Mouse (Mus musculus): ENCODE measurements around the gene Herc4. TPM values are rescaled to one million over a fixed set of nuclear protein-coding genes. Genes with fewer than 3 reads are reported as not detected.

Gene Herc4
- 60.8 and 71.4 TPM in 2 replicates for polyA plus RNA-seq (2012; rRNA removed)

DNA sequence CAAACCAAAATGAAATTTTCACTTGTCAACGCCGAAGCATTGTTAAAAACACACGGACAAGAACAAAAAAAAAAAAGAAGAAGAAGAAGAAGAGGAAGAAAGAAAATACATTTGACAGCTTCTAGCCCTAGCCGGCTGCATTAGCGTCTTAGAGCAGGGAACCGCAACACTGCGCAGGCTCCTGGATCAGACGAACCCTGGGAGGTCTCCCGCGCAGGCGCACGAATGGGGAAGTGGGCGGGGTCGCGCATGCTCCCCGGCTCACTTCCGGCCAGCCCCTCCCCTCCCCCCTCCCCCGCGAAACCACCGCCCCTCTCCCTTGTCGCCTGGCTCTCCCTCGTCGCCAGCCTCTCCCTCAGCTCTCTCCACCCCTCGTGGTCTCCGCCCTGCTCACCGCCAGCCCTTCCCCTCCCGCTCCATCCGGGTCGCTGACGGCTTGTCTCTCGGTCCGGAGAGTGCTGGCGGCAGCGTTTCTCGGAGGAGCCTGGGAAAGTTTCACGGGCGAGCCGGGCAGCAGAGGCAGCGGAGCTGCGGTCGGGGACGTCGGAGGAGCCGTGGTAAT lies at the start of gene Herc4:
Herc4 (plus strand) TSS at position 318 of the 562 bp plus-strand sequence.
- H3K36me3 ChIP-seq (ENCODE audit: control insufficient read depth, insufficient read depth, low read length): peaks cover 2% of the 10 kb centered on the region; the same call in 1 of the 2 replicates
- H3K4me1 ChIP-seq (ENCODE audit: control insufficient read depth, insufficient read depth, low read length): no peaks in the 10 kb centered on the region; the same call in 1 of the 2 replicates
- peak within 1 kb of the TSS; percentile 97 for H3K27ac ChIP-seq (ENCODE audit: control insufficient read depth, insufficient read depth, low read depth, low read length)
- H3K4me3 ChIP-seq (ENCODE audit: control insufficient read depth, low read depth, low read length): peak within 1 kb of the TSS; percentile 99
- TF ChIP-seq CTCF (IDR thresholded peaks at IDR 0.05; ENCODE audit: control insufficient read depth, insufficient read depth, insufficient replicate concordance, low read depth, low read length): 0 out of 2 replicates have a peak, but pooled peaks have one; percentile 0
- peak; percentile 87 for TF ChIP-seq POLR2A (IDR thresholded peaks at IDR 0.05; ENCODE audit: control insufficient read depth, low read depth, low read length)
- no peaks in the 10 kb centered on the region for H3K27me3 ChIP-seq (ENCODE audit: control insufficient read depth, insufficient read depth, low read length)

DNA sequence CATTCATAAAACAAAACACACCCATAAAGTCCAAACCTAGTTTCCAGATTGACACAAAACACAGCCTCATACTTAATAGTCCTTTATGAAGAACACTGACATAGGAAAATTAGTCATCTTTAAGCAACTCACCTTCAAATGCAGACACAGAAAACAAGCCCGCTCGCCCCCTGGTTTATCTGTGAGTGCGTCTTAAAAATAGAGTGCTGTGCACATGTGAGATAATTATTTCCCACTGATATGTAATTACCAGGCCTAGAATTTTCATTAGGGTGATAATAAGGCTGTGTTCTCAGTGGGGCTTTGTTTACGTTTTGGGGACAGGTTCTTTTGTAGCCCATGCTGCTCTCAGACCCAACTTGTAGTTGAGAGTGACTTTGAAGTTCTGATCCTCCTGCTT lies 44.6 kb upstream of the Herc4 start:
- H3K4me1 ChIP-seq (ENCODE audit: control insufficient read depth, insufficient read depth, low read length): peaks cover 4% of the 10 kb centered on the region
- H3K4me3 ChIP-seq (ENCODE audit: control insufficient read depth, low read depth, low read length): no peak overlapping the region
- H3K27ac ChIP-seq (ENCODE audit: control insufficient read depth, insufficient read depth, low read depth, low read length): no peak overlapping the region
- H3K36me3 ChIP-seq (ENCODE audit: control insufficient read depth, insufficient read depth, low read length): no peaks in the 10 kb centered on the region
- H3K27me3 ChIP-seq (ENCODE audit: control insufficient read depth, insufficient read depth, low read length): no peaks in the 10 kb centered on the region
- no peak for TF ChIP-seq CTCF (IDR thresholded peaks at IDR 0.05; ENCODE audit: control insufficient read depth, insufficient read depth, insufficient replicate concordance, low read depth, low read length)
- TF ChIP-seq POLR2A (IDR thresholded peaks at IDR 0.05; ENCODE audit: control insufficient read depth, low read depth, low read length): no peak

DNA sequence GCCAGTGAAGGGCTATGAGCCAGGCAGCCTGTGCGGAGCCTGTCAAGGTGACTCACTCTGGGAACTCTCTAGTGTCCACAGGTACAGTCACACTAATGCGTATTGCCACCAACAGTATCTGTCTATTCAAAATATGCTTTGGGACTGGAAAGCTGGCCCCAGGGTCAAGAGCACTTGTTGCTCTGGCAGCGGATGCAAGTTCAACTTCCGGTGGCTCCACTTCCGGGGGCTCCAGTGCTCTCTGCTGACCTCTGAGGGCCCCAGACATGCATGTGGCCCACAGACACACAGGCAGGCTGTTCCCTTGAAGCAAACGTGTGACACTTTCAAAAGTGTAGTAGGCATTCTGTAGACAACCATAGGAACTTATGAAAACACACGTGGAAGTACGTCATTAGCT lies 42.1 kb upstream of the Herc4 start:
- Histone ChIP-seq H3K27me3 (ENCODE audit: control insufficient read depth, insufficient read depth, low read length) (no peaks in the 10 kb centered on the region), H3K27ac (ENCODE audit: control insufficient read depth, insufficient read depth, low read depth, low read length) (no peak overlapping the region), H3K4me3 (ENCODE audit: control insufficient read depth, low read depth, low read length) (peak overlapping the region; percentile 81), H3K36me3 (ENCODE audit: control insufficient read depth, insufficient read depth, low read length) (no peaks in the 10 kb centered on the region), H3K4me1 (ENCODE audit: control insufficient read depth, insufficient read depth, low read length) (peaks cover 4% of the 10 kb centered on the region)
- TF ChIP-seq POLR2A (IDR thresholded peaks at IDR 0.05; ENCODE audit: control insufficient read depth, low read depth, low read length): no peak
- no peak for TF ChIP-seq CTCF (IDR thresholded peaks at IDR 0.05; ENCODE audit: control insufficient read depth, insufficient read depth, insufficient replicate concordance, low read depth, low read length)

DNA sequence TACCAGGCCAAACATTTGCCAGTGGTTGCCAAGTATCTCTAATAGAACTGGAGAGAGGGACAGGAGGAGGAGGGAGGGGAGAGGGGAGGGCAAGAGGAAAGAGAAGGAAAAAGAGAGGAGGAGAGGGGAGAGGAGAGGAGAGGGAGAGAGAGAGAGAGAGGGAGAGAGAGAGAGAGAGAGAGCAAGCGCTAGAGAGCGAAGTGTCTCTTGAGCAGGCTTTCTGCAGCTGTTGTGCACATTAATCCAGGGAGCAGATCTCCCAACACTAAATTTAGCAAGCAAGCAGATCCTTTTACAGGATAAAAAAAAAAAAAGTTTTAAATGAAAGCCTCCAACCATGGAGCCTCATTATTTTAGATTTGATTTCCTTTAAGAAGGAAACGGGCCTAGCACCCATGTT lies 40.6 kb upstream of the Herc4 start:
- no peak for TF ChIP-seq POLR2A (IDR thresholded peaks at IDR 0.05; ENCODE audit: control insufficient read depth, low read depth, low read length)
- TF ChIP-seq CTCF (IDR thresholded peaks at IDR 0.05; ENCODE audit: control insufficient read depth, insufficient read depth, insufficient replicate concordance, low read depth, low read length): no peak
- Histone ChIP-seq H3K27me3 (ENCODE audit: control insufficient read depth, insufficient read depth, low read length) (no peaks in the 10 kb centered on the region), H3K36me3 (ENCODE audit: control insufficient read depth, insufficient read depth, low read length) (no peaks in the 10 kb centered on the region)

GRCm38 (mm10) chr10:63203728-63204127 lies 39.9 kb upstream of the Herc4 start, which contains the start of gene Mypn:
TSS of gene Mypn (minus strand) at chr10:63203952.
- TF ChIP-seq CTCF (IDR thresholded peaks at IDR 0.05; ENCODE audit: control insufficient read depth, insufficient read depth, insufficient replicate concordance, low read depth, low read length) (no peak), POLR2A (IDR thresholded peaks at IDR 0.05; ENCODE audit: control insufficient read depth, low read depth, low read length) (no peak)
- Histone ChIP-seq H3K4me1 (ENCODE audit: control insufficient read depth, insufficient read depth, low read length) (peaks cover 4% of the 10 kb centered on the region), H3K36me3 (ENCODE audit: control insufficient read depth, insufficient read depth, low read length) (no peaks in the 10 kb centered on the region), H3K27ac (ENCODE audit: control insufficient read depth, insufficient read depth, low read depth, low read length) (no peak within 1 kb of the TSS), H3K27me3 (ENCODE audit: control insufficient read depth, insufficient read depth, low read length) (no peaks in the 10 kb centered on the region), H3K4me3 (ENCODE audit: control insufficient read depth, low read depth, low read length) (no peak within 1 kb of the TSS)

More for the DNA sequence above, 40.6 kb upstream of the Herc4 start:
- Histone ChIP-seq H3K4me1 (ENCODE audit: control insufficient read depth, insufficient read depth, low read length) (peaks cover 4% of the 10 kb centered on the region), H3K27ac (ENCODE audit: control insufficient read depth, insufficient read depth, low read depth, low read length) (no peak overlapping the region), H3K4me3 (ENCODE audit: control insufficient read depth, low read depth, low read length) (no peak overlapping the region)

DNA sequence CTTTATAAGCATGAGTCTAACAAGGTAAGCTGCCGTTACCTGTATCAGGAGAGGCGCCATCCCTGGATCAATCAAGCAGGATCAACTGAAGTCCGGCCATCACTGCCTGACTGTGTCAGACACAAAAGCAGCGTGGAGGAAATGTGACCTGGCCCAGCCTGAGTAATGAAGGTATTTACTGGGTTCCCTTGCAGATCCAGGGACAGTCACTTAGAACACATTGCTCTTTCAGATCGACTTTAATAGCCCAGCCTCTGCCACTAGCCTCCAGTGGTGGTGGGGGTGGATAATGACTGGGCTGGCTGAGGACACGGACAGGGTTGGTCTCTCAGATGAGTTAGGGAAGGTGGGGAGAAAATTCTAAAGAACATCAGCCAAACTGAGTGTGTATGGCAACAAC lies 34.7 kb upstream of the Herc4 start:
- no peaks in the 10 kb centered on the region for H3K4me1 ChIP-seq (ENCODE audit: control insufficient read depth, insufficient read depth, low read length)
- H3K27me3 ChIP-seq (ENCODE audit: control insufficient read depth, insufficient read depth, low read length): no peaks in the 10 kb centered on the region
- no peak overlapping the region for H3K4me3 ChIP-seq (ENCODE audit: control insufficient read depth, low read depth, low read length)
- TF ChIP-seq POLR2A (IDR thresholded peaks at IDR 0.05; ENCODE audit: control insufficient read depth, low read depth, low read length) (no peak), CTCF (IDR thresholded peaks at IDR 0.05; ENCODE audit: control insufficient read depth, insufficient read depth, insufficient replicate concordance, low read depth, low read length) (no peak)
- H3K36me3 ChIP-seq (ENCODE audit: control insufficient read depth, insufficient read depth, low read length): no peaks in the 10 kb centered on the region
- H3K27ac ChIP-seq (ENCODE audit: control insufficient read depth, insufficient read depth, low read depth, low read length): no peak overlapping the region

DNA sequence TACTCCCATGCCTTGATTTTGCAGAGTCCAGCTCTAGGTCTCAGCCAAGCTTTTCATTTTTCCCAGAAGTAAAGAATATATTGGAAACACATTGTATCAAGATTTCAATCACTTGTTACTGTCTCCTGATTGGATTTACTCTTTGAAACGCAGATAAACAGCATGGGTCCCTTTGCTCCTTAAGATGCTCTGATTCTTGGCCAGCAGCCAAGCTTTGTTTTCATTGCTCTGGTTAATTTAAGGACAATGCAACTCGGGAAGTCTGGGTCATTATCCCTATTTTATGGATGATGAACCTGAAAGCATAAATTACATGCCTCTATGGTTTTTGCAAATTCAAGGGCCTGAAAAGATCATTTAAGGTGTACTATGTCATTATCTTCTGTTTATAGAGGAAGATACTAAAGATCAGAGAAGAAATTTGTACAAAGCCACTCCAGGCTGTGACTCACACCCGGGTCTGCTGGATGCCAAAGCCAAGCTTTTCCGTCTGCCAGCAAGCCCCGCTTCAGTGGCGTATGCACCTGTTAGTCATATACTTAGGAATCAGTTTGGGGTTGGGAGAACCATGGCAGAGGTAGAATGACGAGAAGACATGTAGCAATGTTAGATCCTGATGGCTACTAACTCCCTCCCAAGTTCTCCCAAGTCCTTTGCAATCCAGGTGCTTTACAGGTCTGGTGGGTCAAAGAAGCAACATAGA lies 22.4 kb upstream of the Herc4 start:
- no peak for TF ChIP-seq CTCF (IDR thresholded peaks at IDR 0.05; ENCODE audit: control insufficient read depth, insufficient read depth, insufficient replicate concordance, low read depth, low read length)
- TF ChIP-seq POLR2A (IDR thresholded peaks at IDR 0.05; ENCODE audit: control insufficient read depth, low read depth, low read length): no peak
- H3K27ac ChIP-seq (ENCODE audit: control insufficient read depth, insufficient read depth, low read depth, low read length): no peak overlapping the region

More for the DNA sequence above, 22.4 kb upstream of the Herc4 start:
- Histone ChIP-seq H3K27me3 (ENCODE audit: control insufficient read depth, insufficient read depth, low read length) (no peaks in the 10 kb centered on the region), H3K4me3 (ENCODE audit: control insufficient read depth, low read depth, low read length) (no peak overlapping the region), H3K36me3 (ENCODE audit: control insufficient read depth, insufficient read depth, low read length) (no peaks in the 10 kb centered on the region), H3K4me1 (ENCODE audit: control insufficient read depth, insufficient read depth, low read length) (no peaks in the 10 kb centered on the region)
